Mouse (Mus musculus) brain, adult 10 weeks (tissue): Measurements from ENCODE around the gene Olfr1223. TPM values are rescaled to one million over a fixed set of nuclear protein-coding genes. Genes with fewer than 3 reads are reported as not detected.

Source experiments
- polyA plus RNA-seq: library from polyadenylated mRNA; stranded (reverse); fragments of 350-450 nt; fragmentation: Illumina TruSeq; extraction: RNeasy Lipid Tissue Mini Kit (QIAGEN cat#74804); gene quantifications from one replicate; pipeline ENCODE4 v1.2.3, GENCODE M21; 2015; ENCODE audit warnings: low read depth, low replicate concordance

Olfr1223 gene
- not detected for polyA plus RNA-seq

GRCm38 (mm10) chr2:89151460-89151859 is at the start of gene Olfr1223:
Gene Olfr1223, minus strand, starts transcription at chr2:89151560.

GRCm38 (mm10) chr2:89199948-89200347 is 48.6 kb upstream of the Olfr1223 start, which contains the start of gene Olfr1226:
Gene Olfr1226, minus strand, starts transcription at chr2:89200048.

GRCm38 (mm10) chr2:89174569-89174968 is 23.2 kb upstream of the Olfr1223 start, which contains the start of gene Olfr1225:
Gene Olfr1225, minus strand, starts transcription at chr2:89174669.

GRCm38 (mm10) chr2:89163991-89164390 is 12.6 kb upstream of the Olfr1223 start, which contains the start of gene Olfr1224-ps1:
Gene Olfr1224-ps1, minus strand, starts transcription at chr2:89164091.

GRCm38 (mm10) chr2:89132954-89133353 is 18.4 kb downstream of the Olfr1223 start, which contains the start of gene Olfr1222:
Gene Olfr1222, minus strand, starts transcription at chr2:89133054.

GRCm38 (mm10) chr2:89117183-89117582 is 34.2 kb downstream of the Olfr1223 start, which contains the start of gene Olfr1221:
Gene Olfr1221, minus strand, starts transcription at chr2:89117283.

GRCm38 (mm10) chr2:89106735-89107134 is 44.6 kb downstream of the Olfr1223 start, which contains the start of gene Olfr1220:
Gene Olfr1220, minus strand, starts transcription at chr2:89106835.

Other genes starting within 250 kb of the Olfr1223 start
- not detected for gene Olfr1208, start 249.2 kb downstream of the Olfr1223 start, polyA plus RNA-seq
- gene Olfr1209, start 236.4 kb downstream of the Olfr1223 start, polyA plus RNA-seq, result not detected
- not detected for gene Olfr1211, start 213.4 kb downstream of the Olfr1223 start, polyA plus RNA-seq
- gene Olfr1212, start 197.6 kb downstream of the Olfr1223 start, polyA plus RNA-seq, result not detected
- gene Gm13762, start 171.3 kb downstream of the Olfr1223 start, polyA plus RNA-seq, result not detected
- not detected for gene Olfr1214, start 158.9 kb downstream of the Olfr1223 start, polyA plus RNA-seq
- not detected for gene Olfr1215, start 144.6 kb downstream of the Olfr1223 start, polyA plus RNA-seq
- not detected for gene Olfr1216, start 133.2 kb downstream of the Olfr1223 start, polyA plus RNA-seq
- not detected for gene Olfr1217, start 119.5 kb downstream of the Olfr1223 start, polyA plus RNA-seq
- not detected for gene Olfr1218, start 90.4 kb downstream of the Olfr1223 start, polyA plus RNA-seq
- not detected for gene Olfr1219, start 68.0 kb downstream of the Olfr1223 start, polyA plus RNA-seq
- not detected for gene Olfr1220, start 44.7 kb downstream of the Olfr1223 start, polyA plus RNA-seq
- gene Olfr1221, start 34.3 kb downstream of the Olfr1223 start, polyA plus RNA-seq, result not detected
- not detected for gene Olfr1222, start 18.5 kb downstream of the Olfr1223 start, polyA plus RNA-seq
- not detected for gene Olfr1224-ps1, start 12.5 kb upstream of the Olfr1223 start, polyA plus RNA-seq
- not detected for gene Olfr1225, start 23.1 kb upstream of the Olfr1223 start, polyA plus RNA-seq
- gene Olfr1226, start 48.5 kb upstream of the Olfr1223 start, polyA plus RNA-seq, result not detected
- not detected for gene Olfr1228, start 102.5 kb upstream of the Olfr1223 start, polyA plus RNA-seq
- not detected for gene Olfr1229, start 136.5 kb upstream of the Olfr1223 start, polyA plus RNA-seq
- not detected for gene Olfr1230, start 145.7 kb upstream of the Olfr1223 start, polyA plus RNA-seq
- gene Olfr1231, start 155.5 kb upstream of the Olfr1223 start, polyA plus RNA-seq, result not detected
- gene Olfr1232, start 178.1 kb upstream of the Olfr1223 start, polyA plus RNA-seq, result not detected
- not detected for gene Olfr1233, start 190.8 kb upstream of the Olfr1223 start, polyA plus RNA-seq
- gene Olfr1234, start 213.3 kb upstream of the Olfr1223 start, polyA plus RNA-seq, result not detected